Mouse (Mus musculus) midbrain, embryonic 15.5 days (tissue): ENCODE measurements around the gene Erich3. TPM values are rescaled to one million over a fixed set of nuclear protein-coding genes. Genes with fewer than 3 reads are reported as not detected.

Source experiments
- ATAC-seq: fragments of 200-750 bp; cut with Nextera tagmentation; replicated peaks from 2 replicates; pipeline ENCODE4 v1.8.0; 2017; ENCODE audit warnings: moderate TSS enrichment
- H3K27ac ChIP-seq: fragments of 300-500 bp; sonication (generic); 2 replicates; pipeline ENCODE4 v1.5.1; 2015; ENCODE audit warnings: mild to moderate bottlenecking, inconsistent platforms
- H3K27me3 ChIP-seq: fragments of 300-500 bp; sonication (generic); replicated peaks from 2 replicates; pipeline ENCODE4 v1.6.1; 2015; ENCODE audit warnings: inconsistent platforms
- H3K36me3 ChIP-seq: fragments of 300-500 bp; sonication (generic); replicated peaks from 2 replicates; pipeline ENCODE4 v1.6.1; 2015; ENCODE audit warnings: inconsistent platforms
- H3K4me1 ChIP-seq: fragments of 300-500 bp; sonication (generic); 2 replicates; pipeline ENCODE4 v1.6.1; 2015; ENCODE audit warnings: inconsistent platforms
- H3K4me2 ChIP-seq: fragments of 300-500 bp; sonication (generic); 2 replicates; pipeline ENCODE4 v1.6.1; 2015; ENCODE audit warnings: inconsistent platforms, mild to moderate bottlenecking, moderate library complexity
- H3K4me3 ChIP-seq: fragments of 300-500 bp; sonication (generic); 2 replicates; pipeline ENCODE4 v1.5.1; 2015; ENCODE audit warnings: mild to moderate bottlenecking, inconsistent platforms
- H3K9ac ChIP-seq: fragments of 300-500 bp; sonication (generic); 2 replicates; pipeline ENCODE4 v1.6.1; 2015; ENCODE audit warnings: mild to moderate bottlenecking, inconsistent platforms
- H3K9me3 ChIP-seq: fragments of 300-500 bp; sonication (generic); 2 replicates; pipeline ENCODE4 v1.6.1; 2016; ENCODE audit warnings: inconsistent platforms
- WGBS: fragments of 180-500 bp; shearing (Covaris S2); methylation state at CpG from one replicate; pipeline ENCODE4 v1.1.7; 2015; ENCODE audit warnings: mixed read lengths; 5-methylcytosine and 5-hydroxymethylcytosine counted together
- polyA plus RNA-seq: library from polyadenylated mRNA; unstranded; fragments of >200 nt; fragmentation: Nextera tagmentation; extraction: Ambion mirVana; gene quantifications from 2 replicates; pipeline ENCODE4 v1.2.1, GENCODE M21; 2015

The Erich3 gene
- polyA plus RNA-seq, 1 experiment from 2014 or later: 1.8 TPM

DNA sequence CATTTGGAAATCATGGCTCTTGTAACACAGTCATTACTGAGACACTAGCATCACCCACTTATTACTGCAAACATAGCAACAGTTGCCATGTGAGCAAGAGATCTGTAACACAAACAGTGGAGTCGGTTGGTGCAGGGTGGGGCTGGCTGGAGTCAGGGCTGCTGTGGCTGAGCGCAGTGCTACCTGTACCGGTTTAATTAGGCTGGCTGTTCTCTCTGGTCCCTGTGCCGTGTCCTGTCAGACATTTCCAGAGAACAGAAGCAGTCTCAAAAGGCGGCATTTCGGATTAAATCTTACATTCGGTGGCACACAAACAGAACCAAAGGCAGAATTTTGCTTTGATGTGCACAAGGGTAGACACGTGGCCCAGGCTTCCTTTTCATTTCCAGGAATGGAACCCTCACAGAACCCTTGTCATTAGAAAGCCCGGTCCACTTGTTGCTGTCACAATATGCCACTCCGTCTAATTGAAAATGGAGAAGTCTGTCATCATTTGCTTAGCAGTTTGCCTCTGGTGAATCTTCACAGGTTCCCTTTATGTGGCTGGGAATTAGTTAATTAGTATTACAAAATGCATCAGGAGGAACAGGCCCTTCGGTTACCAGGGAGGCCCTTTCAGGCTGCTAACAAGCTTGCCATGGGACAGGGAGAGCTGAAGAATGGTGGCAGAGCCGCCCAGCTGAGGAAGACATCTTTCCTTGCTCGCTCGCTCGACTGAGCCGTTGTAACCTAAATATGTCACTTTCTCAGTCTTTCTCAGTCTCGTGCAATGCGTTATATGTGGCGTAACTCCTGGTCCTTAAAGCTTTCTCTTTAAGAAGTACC is 153.4 kb downstream of the Erich3 start:
- H3K9me3 ChIP-seq: no peaks in the 10 kb centered on the region
- WGBS: 10% methylated on average over 19 of the region's 19 CpGs
- peak; percentile 95 for ATAC-seq

More for the DNA sequence above, 153.4 kb downstream of the Erich3 start:
- H3K36me3 ChIP-seq: no peaks in the 10 kb centered on the region
- peaks cover 28% of the 10 kb centered on the region for H3K4me1 ChIP-seq
- peak overlapping the region; percentile 46 for H3K4me2 ChIP-seq
- peak overlapping the region; percentile 35; the same call in 1 of the 2 replicates for H3K9ac ChIP-seq
- peak overlapping the region; percentile 83 for H3K27ac ChIP-seq
- peak overlapping the region; percentile 18 for H3K4me3 ChIP-seq
- no peaks in the 10 kb centered on the region for H3K27me3 ChIP-seq

Other genes starting within 250 kb of the Erich3 start
- gene Cryz, start 67.1 kb upstream of the Erich3 start, polyA plus RNA-seq: 9.2 and 10.0 TPM in 2 replicates
- gene Tyw3, start 66.8 kb upstream of the Erich3 start, polyA plus RNA-seq: 12.4 and 14.1 TPM in 2 replicates